Mouse (Mus musculus) urinary bladder, postnatal 4 days (tissue): ENCODE results near the gene Tmx1.

Source experiments
- DNase-seq, 2 experiments: peaks; one replicate each; pipeline ENCODE4 v3.0.0; 2021 to 2022; ENCODE audit warnings: low spot score in 2 of 2

The Tmx1 gene

DNA sequence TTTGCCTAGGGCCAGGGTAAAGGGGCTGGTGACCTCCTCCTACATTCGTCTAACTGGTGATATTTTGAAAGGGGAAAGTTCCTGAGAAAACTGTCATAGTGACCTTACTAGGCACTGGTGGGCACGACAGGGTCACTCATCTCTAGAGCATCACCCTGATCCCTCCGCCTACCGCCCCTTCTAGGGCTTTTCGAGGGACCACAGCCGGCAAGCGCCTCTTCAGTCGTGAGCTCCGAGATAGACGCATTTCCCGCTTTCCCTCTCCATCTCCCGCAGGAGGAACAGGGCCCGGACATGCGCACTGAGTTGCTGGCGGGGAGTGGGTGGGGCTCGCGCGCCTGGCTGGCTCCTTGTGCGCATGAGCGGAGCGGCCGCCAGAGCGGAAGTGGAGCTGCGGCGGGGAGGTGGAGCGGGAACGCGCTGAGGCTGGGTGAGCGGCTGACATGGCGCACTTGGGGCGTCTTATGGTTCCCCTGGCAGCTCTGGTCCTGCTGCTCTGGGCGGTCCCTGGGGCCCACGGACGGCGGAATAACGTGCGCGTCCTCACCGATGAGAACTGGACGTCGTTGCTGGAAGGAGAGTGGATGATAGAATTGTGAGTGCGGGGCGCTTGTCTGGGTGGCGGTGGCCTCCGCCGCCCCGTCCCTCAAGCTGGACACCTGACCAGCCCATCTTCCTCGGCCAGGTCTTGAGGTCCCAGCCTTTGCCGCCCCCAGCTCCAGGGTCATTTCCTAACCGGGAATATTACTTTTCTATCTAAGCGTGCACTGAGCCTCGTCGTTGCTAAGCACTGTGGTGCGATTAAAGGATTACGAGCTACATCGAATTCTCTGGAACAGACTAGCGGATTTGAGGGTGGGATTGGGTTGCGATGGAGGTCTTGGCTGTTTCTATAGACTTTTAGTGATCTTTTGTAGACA is at the start of gene Tmx1:
Tmx1 (plus strand) TSS at position 370 of the 920 bp plus-strand sequence.
- DNase-seq = peak; percentile 97 to 98

DNA sequence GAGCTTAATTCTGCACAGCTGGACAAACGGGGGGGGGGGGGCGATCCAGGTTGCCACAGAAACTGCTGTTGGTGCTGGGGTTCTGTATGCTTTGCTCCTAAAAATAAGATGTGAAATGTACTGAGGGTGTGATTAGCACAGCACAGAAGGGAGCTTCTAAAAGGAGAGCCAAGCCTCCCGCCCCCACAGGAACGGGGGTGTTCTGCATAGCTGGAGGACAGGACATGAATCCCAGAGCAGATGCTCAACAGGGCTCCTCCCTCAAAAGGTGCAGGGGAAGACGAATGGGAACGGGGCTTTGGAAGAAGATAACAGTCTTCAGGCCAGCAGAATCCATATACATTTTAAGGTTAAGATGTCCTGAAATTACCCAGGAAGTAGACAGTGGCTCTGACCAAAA is 48.6 kb upstream of the Tmx1 start:
- DNase-seq = no peak

DNA sequence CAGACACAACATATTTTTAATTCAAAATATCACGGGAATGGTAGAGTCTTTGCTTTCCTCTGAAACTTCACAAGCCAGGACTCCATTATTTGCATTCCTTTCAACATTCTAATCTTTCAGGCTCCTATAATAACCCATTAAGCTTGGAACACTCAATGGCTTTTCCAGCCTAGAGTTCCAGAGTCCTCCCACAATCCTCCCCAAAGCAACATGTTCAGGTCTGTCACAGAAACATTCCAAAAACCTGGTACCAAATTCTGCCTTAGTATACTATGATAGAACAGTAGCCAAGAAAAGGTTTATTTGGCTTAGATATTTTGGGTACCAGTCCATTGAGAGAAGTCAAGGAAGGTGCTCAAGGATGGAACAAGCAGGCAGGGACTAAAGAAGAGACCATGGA is 44.5 kb upstream of the Tmx1 start:
- no peak for DNase-seq

DNA sequence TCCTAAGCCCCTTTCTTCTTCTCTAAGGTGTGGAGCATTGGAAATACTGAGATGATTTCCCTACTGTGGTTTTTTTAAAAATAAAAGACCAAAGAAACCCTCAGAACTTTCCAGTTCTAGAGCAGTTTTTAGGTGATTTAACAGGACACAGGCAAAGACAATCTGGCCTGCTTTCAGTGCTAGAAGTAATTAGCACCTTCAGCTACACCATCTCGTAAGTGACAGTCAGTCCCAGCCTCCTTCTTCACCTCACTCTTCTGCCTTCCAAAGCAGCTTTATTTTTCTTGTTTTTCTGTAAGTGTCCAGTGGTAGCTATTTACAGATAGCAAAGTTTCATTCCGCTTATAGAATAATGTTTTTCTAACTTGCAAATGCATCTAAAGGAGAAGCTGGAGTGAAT is 43.3 kb upstream of the Tmx1 start:
- DNase-seq = no peak

DNA sequence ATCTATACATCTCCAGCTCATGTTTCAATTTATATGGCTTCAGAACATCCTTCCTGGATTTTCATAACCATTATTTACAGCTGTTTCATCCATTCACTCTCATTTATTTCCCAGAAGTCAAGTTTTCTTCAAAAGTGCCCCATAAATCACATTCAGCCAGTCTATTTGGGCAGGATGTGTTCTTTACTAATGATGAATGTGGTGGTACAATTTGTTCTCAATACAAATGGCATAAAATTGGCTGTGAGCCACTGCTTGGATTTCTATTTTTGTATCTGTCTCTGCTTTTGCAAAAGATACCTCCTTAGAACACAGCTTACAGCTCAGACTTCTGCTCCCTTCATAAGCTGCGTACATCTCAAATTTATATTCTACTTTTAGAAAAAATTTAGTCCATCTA is 32.7 kb upstream of the Tmx1 start:
- no peak for DNase-seq

DNA sequence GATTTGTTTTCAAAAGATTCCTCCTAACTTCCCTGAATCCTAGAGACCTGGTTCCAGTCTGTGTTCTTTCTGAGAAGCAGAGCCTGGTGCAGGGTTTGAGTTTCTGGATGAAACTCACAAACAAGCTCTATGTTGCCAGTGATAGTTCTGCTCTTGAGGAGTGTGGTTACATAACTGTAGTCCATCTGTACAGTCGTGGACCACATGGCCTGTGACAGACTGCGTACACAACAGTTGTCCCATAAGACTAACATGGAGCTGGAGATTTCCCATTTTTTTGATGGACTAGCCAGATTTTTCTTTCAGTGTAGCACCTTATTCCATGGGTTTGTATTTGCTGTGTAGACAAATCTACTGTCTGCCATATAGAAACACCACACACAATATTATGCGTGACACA is 31.9 kb upstream of the Tmx1 start:
- DNase-seq = no peak

DNA sequence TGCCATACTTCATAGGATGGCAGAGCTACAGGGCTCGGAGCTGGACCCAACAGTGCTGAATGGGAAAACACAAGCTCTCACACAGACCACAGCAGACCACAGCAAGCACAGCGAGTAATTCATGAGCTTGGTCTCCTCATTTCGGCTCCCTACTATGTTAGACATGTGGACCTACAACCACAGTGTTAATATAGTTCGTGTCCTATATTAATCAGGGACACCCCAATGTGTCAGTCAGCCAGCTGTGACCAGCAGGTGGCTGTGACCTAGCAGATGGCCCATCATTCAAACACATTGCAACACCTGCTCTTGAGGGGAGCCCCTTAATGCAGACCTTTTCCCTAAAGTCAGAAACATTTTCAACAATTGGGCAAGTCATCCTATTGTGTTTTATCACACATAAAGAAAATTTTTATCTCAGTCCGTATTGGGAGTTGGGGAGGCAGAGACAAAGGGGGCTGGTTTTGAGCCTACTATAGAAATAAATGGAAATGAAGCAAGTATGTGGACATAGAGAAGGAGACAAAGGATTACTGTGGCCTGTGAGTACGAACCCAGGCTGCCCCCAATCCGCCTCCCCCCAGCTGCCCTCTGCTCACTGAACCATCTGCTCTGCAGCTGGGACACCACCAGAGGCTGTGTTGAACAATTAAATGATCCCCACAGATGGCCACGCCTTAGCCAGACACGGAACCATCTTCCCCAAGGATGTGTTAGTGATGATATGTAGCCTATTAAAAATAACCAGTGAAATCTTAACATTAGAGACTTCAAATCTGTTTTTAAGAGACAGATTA is 30.4 kb upstream of the Tmx1 start:
- no peak for DNase-seq

DNA sequence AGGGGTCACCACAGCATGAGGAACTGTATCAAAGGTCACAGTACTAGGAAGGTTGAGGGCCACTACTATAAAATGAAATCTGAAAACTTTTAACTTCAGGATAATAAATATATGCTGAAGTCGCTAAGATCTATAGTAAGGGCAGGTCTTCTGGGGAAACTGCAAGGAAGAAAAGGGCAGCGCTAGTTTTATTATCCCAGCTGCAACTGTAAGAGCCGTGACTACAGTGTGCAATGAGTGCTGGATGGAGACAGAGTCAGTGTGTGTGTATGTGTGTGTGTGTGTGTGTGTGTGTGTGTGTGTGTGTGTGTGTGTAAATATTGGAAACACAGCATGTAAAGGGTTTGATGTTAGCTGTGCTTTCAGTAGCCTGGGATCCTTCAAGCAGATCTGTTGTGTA is 25.0 kb upstream of the Tmx1 start:
- no peak for DNase-seq

DNA sequence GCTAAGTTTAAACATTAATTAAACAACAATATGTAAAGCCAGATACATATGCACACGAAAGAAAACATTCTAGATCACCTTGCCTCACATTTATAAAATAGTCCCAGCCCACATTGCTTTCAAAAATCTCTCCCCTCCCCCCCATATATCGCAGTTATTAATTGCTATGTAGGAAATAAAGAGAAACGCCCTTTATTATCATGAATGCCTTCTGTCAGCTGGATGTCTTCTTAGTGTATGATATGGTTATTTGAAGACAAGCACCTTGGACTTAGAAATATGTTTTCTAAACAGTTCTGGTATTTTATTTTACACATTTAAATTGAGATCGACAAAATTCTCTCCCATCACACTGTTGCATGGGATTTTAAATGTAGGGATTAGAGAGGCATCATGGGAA is 23.3 kb upstream of the Tmx1 start:
- no peak for DNase-seq

DNA sequence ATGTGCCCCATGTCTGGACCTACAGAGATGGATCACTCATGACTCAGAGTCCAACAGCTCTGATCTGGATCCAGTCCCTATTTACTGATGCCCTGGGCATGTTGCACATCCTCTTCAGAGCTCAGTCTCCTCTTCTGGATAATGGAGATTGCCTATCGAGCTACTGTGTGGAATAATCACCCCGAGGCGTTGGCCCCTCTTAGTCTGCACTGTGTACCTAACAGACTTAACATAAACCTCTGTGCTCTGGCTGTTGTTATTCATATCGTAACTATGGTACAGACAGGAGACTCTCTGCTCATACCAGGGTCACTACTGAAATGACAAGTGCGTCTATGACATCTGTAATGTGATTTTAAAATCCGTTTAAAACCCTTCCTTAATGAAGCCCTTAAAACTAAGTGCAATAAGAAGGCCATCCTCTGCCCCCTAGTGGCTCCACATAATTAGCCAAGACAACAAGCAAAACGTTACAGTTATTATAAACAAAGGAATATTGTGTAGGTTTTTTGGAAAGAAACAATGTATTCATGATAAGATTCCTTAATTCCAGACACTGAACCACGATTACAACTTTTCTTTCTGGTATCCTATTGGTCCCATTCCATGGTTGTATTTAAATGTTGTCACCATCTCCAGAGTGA is 22.5 kb upstream of the Tmx1 start:
- DNase-seq = no peak

DNA sequence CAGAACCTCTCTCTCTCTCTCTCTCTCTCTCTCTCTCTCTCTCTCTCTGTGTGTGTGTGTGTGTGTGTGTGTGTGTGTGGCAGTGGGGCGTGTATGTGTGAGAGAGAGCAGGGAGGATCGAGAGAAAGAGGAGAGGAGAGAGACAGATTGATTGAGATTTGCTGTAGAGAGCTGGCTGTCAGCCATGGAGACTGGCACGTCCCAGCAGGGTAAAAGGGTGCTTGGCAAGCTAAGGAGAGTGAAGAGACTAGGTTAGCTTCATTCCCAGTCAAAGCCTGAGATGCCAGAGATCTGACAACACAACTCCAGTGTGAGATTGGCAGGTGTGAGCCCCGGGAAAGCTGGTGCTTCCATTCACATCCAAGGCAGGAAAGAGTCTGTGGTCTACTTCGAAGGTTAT is 21.5 kb upstream of the Tmx1 start:
- no peak for DNase-seq

DNA sequence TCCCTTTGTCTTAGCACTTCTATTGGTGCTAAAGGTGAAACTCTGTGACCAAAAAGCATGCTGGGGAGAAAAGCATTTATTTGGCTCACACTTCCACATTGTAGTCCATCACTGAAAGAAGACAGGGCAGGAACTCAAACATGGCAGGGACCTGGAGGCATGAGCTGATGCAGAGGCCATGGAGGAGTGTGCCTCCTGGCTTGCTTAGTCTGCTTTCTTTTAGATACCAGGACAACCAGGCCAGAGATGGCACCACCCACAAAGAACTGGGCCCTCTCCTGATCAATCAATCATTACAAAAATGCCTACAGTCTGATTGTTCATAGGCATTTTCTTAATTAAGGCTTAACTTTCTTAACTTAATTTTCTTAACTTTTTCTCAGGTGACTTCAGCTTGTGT is 2.9 kb upstream of the Tmx1 start:
- no peak for DNase-seq

DNA sequence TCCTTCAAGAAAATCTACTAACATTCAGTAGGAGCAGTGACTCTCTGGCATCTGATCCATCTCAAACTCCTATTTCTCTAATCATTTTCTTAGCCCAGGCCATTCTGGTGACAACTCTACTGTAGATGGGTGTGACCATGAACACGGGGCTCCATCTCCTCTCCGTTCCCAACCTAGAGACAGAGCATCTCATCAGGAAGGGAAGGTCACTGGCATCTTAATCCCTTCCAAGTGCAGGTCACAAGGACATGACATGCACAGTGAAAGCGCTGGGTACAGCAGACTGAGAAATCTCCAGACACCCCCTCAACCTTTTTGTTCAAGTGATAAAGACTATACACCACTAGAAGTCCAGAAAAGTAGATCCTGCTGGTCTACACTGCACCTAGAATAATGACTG is 1.4 kb upstream of the Tmx1 start:
- no peak for DNase-seq

DNA sequence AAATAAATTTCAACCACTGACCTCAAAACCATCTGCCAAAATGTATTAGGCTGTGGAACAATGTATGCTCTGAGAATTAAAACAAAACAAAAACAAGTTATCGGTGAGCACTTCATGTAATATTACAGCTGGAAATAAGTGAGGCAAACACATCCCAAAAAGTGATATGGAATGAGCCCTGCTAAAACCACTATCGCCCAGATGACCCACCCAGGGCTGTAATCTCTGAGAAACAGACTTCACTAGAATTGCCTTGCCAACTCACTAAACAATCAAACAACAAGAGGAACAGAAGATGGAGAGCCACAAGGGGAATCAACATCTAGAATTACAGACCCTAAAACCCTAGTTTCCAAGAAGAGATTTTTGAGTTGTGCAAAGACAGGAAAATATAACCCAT is 752 bp upstream of the Tmx1 start:
- DNase-seq = no peak

DNA sequence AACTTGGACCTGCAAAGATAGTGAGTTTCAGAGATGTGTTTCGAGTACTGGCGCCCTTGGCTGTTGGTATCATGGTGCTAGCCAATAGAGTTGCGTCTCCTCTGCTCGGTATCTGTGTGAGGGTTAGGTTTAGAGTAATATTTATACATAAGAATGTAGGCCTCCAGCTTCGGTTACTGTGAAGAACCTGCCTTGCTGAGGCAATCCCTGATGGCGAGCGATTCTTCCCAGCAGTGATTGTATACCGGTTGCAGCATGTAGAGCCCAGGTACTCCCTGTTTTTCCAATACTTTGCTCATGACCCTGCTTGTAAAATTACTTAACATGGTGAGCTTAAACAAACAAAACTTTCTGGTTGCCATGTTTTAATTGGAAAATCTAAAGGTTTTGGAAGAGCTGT is 2.3 kb downstream of the Tmx1 start:
- DNase-seq = no peak

DNA sequence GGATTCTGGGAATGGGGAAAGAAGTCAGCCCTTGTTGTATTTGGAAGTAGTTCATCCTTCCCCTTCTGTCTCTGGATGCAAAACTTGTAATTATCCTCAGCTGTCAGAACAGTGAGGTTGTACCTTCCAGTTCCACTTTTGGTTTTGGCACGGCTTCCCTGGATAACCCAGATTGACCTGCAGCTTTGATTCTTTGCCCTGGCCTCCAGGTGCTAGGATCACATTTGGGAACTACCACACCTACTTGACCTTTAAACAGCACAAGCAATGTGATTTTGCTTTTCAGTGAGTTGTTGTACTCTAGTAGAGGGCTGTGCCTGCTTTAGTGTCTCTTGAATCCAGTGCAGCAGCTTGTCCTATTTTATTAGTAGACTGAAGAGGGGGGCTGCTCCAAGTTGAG is 6.7 kb downstream of the Tmx1 start:
- DNase-seq = no peak

DNA sequence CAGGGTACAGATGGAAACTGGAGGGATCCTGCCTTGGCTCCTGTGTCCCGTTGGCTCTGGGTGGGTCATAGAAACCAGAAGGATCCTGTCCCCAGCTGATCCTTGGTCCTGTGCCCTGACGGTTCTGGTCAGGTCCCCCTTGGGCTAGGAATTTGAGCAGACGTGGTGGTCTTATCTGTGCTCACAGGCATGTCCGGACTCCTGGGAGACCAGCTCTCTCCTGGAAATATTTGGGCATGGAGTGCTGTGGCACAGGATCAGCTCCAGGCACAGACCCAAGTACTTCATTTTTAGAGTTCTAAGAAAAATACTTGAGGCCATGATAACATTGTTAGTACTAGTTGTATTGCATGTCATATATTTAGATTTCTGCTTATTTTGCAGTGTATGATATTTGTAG is 11.1 kb downstream of the Tmx1 start:
- DNase-seq = no peak

DNA sequence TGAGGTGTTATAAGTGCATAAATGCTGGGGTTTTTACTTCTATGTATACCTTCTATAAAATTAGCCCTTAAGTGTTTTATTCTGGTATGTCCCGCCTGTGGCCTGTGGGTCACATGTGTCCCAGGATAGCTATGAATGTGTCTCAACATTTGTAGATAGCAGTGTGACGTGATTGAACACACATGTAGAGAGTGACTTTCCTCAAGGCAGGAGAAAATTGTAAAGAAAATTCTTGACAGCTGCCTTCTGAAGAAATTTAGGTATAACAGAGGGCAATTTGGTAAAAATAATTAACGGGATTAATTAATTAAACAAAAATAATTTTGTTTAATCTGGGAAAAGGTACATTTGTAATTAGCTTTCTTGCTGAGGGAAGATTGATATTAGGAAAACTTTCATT is 22.4 kb downstream of the Tmx1 start:
- DNase-seq = no peak

DNA sequence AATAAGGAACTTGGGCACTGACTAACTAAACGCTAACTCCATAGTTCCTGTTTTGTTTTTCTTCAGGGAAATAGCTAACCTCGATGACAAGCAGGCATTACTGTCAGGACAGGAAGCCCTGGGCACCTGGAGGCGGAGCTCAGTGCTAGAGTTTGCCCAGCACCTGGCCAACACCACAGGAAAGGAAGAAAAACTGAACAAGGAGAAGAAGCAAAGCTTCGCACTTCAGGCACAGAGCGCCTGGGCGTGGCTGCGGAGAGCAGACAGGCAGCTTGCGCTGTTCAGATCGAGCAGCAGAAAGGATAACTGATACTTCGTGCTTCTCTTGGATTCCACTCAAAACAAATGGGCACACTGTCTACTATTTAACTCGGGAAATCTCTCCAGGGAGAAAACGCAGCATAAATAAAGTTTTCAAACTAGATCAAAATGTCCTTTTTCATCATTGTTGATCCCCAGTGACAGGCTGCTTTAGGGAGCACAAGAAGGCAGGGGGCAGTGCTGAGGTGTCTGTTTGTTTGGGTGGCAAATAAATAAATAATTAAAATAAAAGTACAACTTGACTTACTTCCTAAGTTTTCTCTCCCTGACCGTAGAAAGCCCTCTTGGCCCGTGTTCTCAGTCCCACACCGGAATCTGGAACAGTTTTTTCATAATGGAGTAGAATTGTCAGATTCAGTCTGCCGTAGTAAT is 24.1 kb downstream of the Tmx1 start:
- DNase-seq = no peak

DNA sequence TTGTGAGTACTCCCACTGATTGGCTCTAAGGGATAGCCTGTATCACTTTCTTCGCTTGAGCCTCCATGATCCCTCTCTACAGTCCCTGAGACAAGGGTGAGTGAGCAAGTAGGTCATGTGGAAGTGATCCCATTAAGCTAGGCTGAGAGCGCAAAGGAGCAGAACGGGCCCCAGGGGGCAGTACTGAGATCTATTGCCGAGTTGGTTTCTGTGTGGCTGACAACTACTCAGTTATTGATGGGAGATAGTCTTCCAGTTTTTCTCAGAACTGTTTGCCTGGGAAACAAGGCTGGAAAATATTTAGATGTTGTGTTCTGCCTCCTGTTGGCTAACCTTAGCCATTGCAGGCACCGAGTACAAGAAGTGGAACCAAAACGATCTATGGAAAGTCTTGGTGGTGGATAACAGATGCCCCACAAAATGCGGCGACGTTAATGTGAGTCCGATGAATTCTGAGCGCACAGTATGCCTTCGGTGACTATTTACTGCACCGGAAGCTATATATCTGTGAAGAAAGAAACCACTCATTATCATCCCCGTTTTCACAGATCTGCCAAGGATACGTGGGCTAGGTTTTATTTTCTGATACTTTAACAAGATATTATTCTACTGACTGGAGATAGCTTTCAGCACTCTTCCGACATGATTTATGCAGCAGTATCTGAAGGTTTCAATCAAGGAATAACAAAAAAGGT is 24.8 kb downstream of the Tmx1 start:
- DNase-seq = no peak

DNA sequence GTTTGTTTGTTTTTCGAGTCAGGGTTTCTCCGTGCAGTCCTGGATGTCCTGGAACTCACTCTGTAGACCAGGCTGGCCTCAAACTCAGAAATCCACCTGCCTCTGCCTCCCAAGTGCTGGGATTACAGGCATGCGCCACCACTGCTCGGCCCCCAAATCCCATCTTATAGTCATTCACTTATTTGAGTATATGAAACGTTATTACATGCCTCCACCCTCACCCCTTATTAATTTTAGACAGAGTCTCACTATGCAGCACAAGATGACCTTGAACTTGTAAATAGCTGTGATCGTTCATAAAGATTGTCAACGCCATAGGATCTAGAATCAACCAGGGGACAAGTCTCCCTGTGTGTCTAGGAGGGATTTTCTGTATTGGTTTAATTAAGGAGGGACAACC is 33.1 kb downstream of the Tmx1 start:
- no peak for DNase-seq
